Mouse (Mus musculus) right cerebral cortex, postnatal 10 days (tissue): Measurements from ENCODE around the gene Sorl1.

Experiments
- DNase-seq, 2 experiments: peaks; one replicate each; pipeline ENCODE4 v3.0.0; 2021; ENCODE audit warnings: low spot score in 2 of 2

The Sorl1 gene

DNA sequence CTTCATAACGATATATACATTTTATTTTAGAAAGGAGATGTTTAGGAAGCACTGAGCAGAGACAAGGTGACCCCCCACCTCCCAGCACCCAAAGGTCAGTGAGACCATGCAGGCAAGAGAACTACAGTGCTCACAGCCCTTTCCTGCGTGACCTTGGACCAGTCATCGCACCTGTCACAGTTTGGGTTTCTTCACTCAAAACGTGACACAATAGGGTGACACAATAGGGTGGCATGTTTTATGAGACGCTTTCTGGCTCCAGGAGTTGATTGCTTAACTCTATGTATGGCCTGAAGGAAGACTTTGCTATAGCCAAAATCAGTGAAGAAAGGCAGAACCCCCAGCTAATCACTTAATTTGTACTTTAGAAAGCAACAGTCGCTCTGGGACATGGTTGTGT is 1.7 kb downstream of the Sorl1 start:
- no peak for DNase-seq

DNA sequence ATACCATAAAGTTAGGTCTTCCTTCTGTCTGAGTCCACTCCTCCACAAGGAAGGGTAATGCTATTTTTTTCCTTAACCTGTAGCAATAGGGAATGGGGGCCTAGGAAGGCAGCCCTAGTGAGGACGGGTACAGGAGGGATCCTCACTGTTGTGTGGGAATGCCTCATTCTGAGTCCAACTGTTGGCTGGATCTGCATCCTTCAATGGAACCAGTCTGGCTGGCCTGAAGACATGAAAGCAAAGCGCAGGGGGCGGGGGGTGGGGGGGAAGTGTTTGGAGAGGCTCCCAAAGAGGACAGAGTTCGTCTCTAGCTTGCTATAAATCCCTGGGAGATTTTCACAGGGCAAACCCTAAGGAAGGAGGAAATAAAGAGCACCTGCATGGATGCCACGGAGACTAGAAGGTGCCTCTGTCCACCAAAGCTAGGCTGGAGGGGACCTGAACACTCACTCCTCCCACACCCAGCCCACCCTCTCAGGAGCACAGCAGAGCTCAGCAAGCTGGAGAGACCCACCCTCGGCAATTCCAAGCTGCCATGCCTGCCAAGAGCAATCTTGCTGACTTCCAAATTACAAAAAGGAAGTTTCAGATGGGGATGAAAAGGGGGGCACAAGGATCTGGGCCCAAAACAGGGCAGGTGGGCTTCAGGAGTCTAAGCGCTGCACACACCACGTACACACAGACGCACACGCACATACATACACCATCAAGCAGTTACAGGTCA is 2.3 kb downstream of the Sorl1 start:
- DNase-seq: no peak

DNA sequence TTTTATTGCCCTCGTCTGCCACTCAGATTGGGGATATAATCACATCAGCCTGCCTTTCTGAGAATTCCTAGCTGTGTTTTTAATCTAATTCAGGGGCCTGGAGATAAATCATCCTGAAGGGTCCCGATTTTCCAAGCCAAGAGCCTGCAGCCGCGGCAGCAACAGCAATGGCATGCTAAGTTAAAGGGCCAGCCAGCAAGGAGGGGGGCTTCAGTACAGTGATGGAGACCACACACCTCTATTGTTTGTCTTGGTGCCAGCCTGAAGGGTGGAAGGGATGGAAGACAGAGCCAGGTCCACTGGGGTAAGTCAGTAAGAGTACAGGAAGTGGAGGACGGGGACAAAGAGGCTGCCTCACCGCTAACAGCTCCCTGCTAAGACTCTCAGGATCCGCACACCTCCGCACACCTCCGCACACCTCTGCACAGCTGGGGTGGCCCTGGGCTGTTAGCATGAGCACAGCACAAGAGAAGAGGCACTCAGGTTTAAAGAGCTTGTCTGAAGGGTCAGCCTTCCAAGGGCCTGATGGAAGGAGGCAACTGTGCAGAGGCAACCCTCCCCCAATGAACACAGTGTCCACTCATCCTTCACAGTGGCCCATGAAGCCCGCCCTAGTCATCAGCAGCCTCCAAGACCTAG is 7.6 kb downstream of the Sorl1 start:
- DNase-seq: no peak

DNA sequence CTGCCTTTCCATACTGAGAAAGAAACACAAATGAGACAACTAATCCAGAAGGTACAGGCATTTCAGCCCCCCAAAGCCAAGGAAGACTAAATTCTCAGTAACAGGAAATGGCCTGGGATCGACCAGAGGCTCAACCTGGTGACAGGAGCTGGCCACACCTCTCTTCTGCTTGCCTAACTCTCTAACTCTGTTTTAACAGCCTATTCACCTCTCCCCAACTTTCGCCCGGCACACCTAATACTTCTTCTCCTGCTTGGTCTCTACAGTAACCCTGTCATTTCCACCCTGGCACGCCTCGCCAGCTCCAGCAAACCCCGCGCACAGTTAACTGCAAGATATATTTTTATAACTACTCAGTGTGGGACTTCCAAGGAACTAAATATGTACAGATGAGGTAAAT is 9.0 kb downstream of the Sorl1 start:
- no peak for DNase-seq

- DNase-seq: no peak
Observed at GRCm38 (mm10) chr9:42113316-42113715, 10.8 kb downstream of the Sorl1 start.

GRCm38 (mm10) chr9:42112691-42113090 is 11.4 kb downstream of the Sorl1 start:
- DNase-seq: no peak

DNA sequence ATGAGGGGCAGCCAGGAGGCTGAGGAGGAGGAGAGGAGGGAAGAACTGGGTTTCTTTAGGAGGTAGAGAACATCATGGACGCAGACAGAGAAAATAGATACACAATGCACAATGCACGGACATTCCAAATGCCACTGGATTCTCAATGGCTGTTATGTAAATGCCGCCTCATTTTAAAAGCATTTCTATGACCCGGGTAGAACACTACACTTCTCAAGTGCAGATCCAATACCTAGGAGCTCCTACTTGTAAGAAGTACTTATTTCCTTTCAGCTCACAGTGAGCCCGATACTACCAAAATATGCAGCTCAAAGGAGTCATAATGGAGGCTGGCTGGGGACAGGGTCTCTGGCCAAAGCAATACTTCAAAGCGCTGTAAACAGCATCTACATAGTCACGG is 12.8 kb downstream of the Sorl1 start:
- no peak for DNase-seq

GRCm38 (mm10) chr9:42109837-42110451 is 14.2 kb downstream of the Sorl1 start:
- no peak for DNase-seq

GRCm38 (mm10) chr9:42109131-42109530 is 15.0 kb downstream of the Sorl1 start:
- no peak for DNase-seq

DNA sequence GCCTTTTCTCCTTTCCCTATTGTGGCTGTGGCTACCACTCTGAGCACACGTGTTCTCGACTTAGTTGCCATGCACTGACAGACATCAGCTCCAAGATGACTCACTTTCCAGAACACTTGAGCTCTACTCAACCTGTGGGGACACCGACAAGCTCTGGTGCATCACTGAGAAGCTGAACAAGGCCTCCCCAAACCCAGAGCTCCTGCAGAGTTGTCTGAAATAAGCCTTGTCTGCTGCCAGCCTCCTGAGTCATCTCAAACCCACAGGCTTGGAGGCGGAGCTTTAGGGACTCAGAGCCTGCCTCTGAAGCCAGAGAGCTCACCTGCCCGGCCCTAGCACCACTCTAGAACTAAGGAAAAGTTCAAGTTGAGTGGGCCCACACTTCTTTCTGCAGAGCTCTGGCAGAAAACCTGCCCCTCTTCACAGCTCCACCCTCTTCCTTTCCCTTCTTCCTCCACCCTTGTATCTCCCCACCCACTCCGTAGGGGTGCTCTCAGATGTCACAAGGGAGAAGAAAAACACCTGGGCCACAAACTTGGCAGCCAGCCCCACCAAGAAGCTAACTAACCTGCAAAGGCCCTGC is 15.6 kb downstream of the Sorl1 start:
- no peak for DNase-seq

DNA sequence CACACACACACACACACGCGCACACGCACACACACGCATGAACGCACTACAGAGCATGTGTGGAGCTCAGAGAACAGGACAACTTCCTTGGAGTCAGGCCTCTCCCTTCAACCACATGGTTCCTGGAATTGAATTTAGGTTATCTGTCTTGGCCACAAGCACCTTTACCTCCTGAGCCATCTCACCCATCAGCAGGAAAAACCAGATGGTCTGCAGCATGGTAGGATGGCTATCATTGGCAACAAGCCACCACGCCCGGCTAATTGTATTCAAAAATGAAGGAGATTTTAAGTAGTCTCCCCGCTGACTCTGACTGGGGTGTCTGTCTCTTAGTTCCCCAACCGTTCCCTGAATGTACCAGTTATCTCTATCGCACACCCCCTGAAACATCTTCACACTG is 17.0 kb downstream of the Sorl1 start:
- DNase-seq: no peak

- no peak for DNase-seq
Observed at GRCm38 (mm10) chr9:42106305-42106704, 17.8 kb downstream of the Sorl1 start.

GRCm38 (mm10) chr9:42103546-42103945 is 20.6 kb downstream of the Sorl1 start:
- DNase-seq: no peak

GRCm38 (mm10) chr9:42102013-42102412 is 22.1 kb downstream of the Sorl1 start:
- DNase-seq: no peak

DNA sequence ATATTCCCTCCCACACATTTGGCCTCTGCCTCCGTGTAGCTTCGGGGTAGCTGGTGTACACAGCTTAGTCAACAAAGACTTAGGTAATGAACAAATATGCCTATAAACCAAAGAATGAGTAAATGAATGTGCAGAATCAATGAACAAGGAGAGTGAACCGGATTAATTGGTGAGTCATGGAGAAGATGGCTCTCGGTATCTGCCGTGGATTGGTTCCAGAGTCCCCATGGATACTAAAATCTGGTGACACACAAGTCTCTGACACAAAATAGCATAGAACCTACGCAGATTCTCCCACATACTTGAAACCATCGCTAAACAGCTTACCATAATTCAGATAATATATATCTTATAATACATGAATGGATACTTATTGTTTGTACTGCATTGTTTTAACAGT is 22.8 kb downstream of the Sorl1 start:
- DNase-seq: no peak

DNA sequence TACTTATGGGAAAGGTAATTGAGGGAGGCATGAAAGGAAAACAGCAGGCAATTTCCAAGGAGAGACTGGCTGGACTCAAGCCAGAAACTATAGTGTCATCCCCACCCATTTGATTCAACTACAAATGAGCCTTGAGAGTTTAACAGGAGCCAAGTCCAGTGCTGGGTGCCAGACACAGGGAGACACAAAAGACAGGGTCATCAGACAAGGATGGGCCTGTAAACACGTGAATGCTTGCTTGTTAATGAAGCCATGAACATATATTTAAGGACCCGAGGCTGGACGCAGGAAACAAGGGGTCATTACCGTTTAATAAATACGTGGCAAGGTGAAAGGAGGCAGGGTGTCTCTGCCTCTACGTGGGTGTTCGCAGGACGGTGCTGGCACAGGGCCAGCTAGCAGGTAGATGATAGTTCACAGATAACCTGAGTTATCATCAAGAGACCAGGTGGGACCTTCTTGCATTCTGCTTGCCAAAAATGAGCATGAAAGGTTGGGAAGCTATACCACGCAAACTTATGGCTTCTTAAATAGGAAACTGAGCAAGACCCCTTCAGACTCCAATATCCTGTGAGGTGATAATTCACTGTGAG is 23.4 kb downstream of the Sorl1 start:
- no peak for DNase-seq

- no peak for DNase-seq
Observed at GRCm38 (mm10) chr9:42098474-42099121, 25.5 kb downstream of the Sorl1 start.

DNA sequence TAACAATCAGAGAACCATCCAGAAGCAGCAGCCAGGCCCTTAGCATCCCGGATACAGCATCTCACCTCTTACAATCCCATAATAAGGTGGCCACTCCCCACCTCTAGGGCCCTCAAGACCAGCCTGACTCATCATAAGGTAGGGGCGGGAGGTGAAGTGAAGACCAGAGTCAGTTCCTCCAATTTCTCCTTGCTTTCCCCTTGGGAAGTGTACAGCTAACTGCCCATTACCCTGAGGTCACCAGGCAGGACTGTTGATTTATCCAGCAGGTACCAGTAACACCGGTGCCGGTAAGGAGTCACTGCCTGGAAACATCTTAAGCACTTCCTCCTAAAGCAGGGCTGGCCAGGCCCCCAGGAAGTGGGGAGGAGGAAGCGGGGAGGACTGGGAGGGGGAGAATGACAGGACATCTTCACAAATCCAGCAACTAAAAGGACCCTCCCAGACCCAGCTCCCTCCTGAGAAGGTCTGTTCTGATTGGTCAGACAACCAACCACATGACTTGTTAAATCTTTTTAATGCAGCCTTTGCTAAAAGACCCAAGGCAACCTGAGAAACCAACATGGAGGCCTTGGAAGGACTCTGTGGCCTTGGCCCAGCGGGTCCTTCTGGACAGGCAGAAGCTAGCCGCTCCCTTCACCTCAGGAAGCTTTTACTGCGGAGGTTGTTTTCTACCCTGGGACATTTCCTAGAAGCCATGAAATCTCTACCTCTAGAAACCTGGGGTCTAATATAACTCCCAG is 26.2 kb downstream of the Sorl1 start:
- DNase-seq: no peak

DNA sequence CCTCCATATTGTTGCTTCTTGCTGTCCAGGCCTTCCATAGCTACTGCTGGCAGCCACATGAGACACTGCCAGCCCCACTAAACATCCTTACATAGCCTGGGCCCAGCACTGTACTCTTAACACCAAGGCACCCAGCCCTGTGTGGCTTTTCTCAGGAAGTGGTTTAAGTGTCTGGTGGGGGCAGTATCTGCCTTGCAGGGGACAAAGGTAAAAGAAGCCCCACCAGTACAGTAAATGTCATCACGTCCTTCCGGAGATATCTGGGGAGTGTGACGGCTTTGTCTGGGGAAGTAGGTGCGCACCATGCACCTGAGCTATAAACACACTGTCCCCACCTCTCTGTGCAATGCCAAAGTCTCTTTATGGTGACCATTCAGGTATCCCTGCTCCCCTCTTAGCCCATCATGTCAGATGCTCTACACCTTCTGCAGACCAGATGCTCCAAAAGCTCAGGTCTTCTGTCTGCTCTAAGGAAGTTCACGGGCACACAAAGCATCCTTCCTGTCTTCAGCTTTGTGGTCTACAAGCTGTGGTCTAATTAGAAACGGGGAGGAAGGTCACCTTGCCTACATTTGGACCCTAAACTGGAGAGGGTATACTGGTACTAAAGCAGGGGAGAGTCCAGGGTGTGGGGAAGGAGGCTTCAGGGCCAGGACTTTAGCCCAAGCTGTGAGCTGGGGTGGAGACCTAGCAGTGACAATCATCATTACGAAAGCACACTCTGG is 26.9 kb downstream of the Sorl1 start:
- no peak for DNase-seq

DNA sequence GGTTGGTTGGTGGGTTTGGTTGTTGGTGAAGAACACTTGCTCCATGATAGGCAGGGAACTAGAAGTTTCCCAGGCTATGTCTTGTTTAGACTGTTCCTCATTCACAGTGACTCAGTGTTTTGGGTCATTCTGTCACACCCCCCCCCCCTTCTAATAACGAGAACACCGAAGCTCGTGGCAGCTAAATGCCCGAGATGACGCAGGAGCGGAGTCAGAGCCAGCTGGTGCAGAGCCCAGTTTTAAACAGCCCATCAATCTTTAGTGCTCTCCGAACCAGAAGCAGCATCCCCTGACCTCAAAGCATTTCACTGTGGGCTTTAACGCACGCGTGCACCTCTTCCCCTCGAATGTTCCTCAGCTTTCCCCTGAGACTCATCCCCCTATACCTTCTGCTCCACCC is 29.3 kb downstream of the Sorl1 start:
- DNase-seq: peak in 1 of 2 experiments; percentile 52
